Mouse (Mus musculus): ENCODE measurements at regions not wholly inside any gene's neighbourhood (a gene's known extent, or its start where the extent isn't known, plus 50 kb on each side); places are given as distances from the start of the nearest gene placed in this dataset.

GRCm38 (mm10) chr5:111842461-111842860 lies 108.7 kb downstream of the Gm26897 start:
- no peaks in the 10 kb centered on the region for H3K4me1 ChIP-seq (ENCODE audit: control insufficient read depth, insufficient read depth, low read length)
- H3K9ac ChIP-seq (replicated peaks; ENCODE audit: low read depth, low read length) = no peak overlapping the region
- no peak for ATAC-seq (ENCODE audit: insufficient number of reproducible peaks, insufficient read depth, low FRiP score, low read depth)
- H3K36me3 ChIP-seq (ENCODE audit: control insufficient read depth, insufficient read depth, low read length) = no peaks in the 10 kb centered on the region
- no peaks in the 10 kb centered on the region for H3K9me3 ChIP-seq (ENCODE audit: control insufficient read depth, low read depth, low read length)
- WGBS = 48% methylated on average over 17 of the region's 17 CpGs
- no peak overlapping the region for H3K27ac ChIP-seq (ENCODE audit: low read length)
- no peak overlapping the region for H3K4me3 ChIP-seq (ENCODE audit: low read depth, low read length)
- peak overlapping the region; percentile 26 for H3K4me2 ChIP-seq (replicated peaks; ENCODE audit: low read depth, low read length)
- no peaks in the 10 kb centered on the region for H3K27me3 ChIP-seq (ENCODE audit: control insufficient read depth, insufficient read depth, low read length)

GRCm38 (mm10) chr5:111843622-111844239 lies 110.0 kb downstream of the Gm26897 start:
- Histone ChIP-seq H3K4me2 (replicated peaks; ENCODE audit: low read depth, low read length) (no peak overlapping the region), H3K27ac (ENCODE audit: low read length) (no peak overlapping the region), H3K9me3 (ENCODE audit: control insufficient read depth, low read depth, low read length) (no peaks in the 10 kb centered on the region), H3K4me1 (ENCODE audit: control insufficient read depth, insufficient read depth, low read length) (no peaks in the 10 kb centered on the region), H3K36me3 (ENCODE audit: control insufficient read depth, insufficient read depth, low read length) (no peaks in the 10 kb centered on the region), H3K4me3 (ENCODE audit: low read depth, low read length) (no peak overlapping the region), H3K9ac (replicated peaks; ENCODE audit: low read depth, low read length) (no peak overlapping the region), H3K27me3 (ENCODE audit: control insufficient read depth, insufficient read depth, low read length) (no peaks in the 10 kb centered on the region)
- no peak for ATAC-seq (ENCODE audit: insufficient number of reproducible peaks, insufficient read depth, low FRiP score, low read depth)
- 47% methylated on average over 17 of the region's 17 CpGs for WGBS

- no peak overlapping the region for H3K9ac ChIP-seq (replicated peaks; ENCODE audit: low read depth, low read length)
- no peaks in the 10 kb centered on the region for H3K36me3 ChIP-seq (ENCODE audit: control insufficient read depth, insufficient read depth, low read length)
- H3K4me3 ChIP-seq (ENCODE audit: low read depth, low read length) = no peak overlapping the region
- H3K4me2 ChIP-seq (replicated peaks; ENCODE audit: low read depth, low read length) = no peak overlapping the region
- WGBS = 49% methylated on average over 3 of the region's 3 CpGs
- ATAC-seq (ENCODE audit: insufficient number of reproducible peaks, insufficient read depth, low FRiP score, low read depth) = no peak
- H3K27me3 ChIP-seq (ENCODE audit: control insufficient read depth, insufficient read depth, low read length) = no peaks in the 10 kb centered on the region
- no peak overlapping the region for H3K27ac ChIP-seq (ENCODE audit: low read length)
- no peaks in the 10 kb centered on the region for H3K4me1 ChIP-seq (ENCODE audit: control insufficient read depth, insufficient read depth, low read length)
- H3K9me3 ChIP-seq (ENCODE audit: control insufficient read depth, low read depth, low read length) = no peaks in the 10 kb centered on the region
Measured at GRCm38 (mm10) chr5:111844528-111844927, 110.8 kb downstream of the Gm26897 start.

- no peaks in the 10 kb centered on the region for H3K27me3 ChIP-seq (ENCODE audit: control insufficient read depth, insufficient read depth, low read length)
- H3K27ac ChIP-seq (ENCODE audit: low read length) = no peak overlapping the region
- H3K4me3 ChIP-seq (ENCODE audit: low read depth, low read length) = no peak overlapping the region
- no peaks in the 10 kb centered on the region for H3K9me3 ChIP-seq (ENCODE audit: control insufficient read depth, low read depth, low read length)
- H3K36me3 ChIP-seq (ENCODE audit: control insufficient read depth, insufficient read depth, low read length) = no peaks in the 10 kb centered on the region
- no peaks in the 10 kb centered on the region for H3K4me1 ChIP-seq (ENCODE audit: control insufficient read depth, insufficient read depth, low read length)
- H3K9ac ChIP-seq (replicated peaks; ENCODE audit: low read depth, low read length) = no peak overlapping the region
- no peak overlapping the region for H3K4me2 ChIP-seq (replicated peaks; ENCODE audit: low read depth, low read length)
- ATAC-seq (ENCODE audit: insufficient number of reproducible peaks, insufficient read depth, low FRiP score, low read depth) = no peak
- WGBS = 84% methylated on average over 9 of the region's 10 CpGs
Measured at GRCm38 (mm10) chr5:111848917-111849316, 115.2 kb downstream of the Gm26897 start.

GRCm38 (mm10) chr5:111852682-111853081 lies 119.0 kb downstream of the Gm26897 start:
- no peaks in the 10 kb centered on the region for H3K4me1 ChIP-seq (ENCODE audit: control insufficient read depth, insufficient read depth, low read length)
- no peak overlapping the region for H3K4me3 ChIP-seq (ENCODE audit: low read depth, low read length)
- H3K27me3 ChIP-seq (ENCODE audit: control insufficient read depth, insufficient read depth, low read length) = no peaks in the 10 kb centered on the region
- no peak overlapping the region for H3K9ac ChIP-seq (replicated peaks; ENCODE audit: low read depth, low read length)
- ATAC-seq (ENCODE audit: insufficient number of reproducible peaks, insufficient read depth, low FRiP score, low read depth) = no peak
- H3K27ac ChIP-seq (ENCODE audit: low read length) = no peak overlapping the region
- WGBS = 30% methylated on average over 6 of the region's 6 CpGs
- no peaks in the 10 kb centered on the region for H3K9me3 ChIP-seq (ENCODE audit: control insufficient read depth, low read depth, low read length)
- H3K36me3 ChIP-seq (ENCODE audit: control insufficient read depth, insufficient read depth, low read length) = no peaks in the 10 kb centered on the region
- H3K4me2 ChIP-seq (replicated peaks; ENCODE audit: low read depth, low read length) = no peak overlapping the region

GRCm38 (mm10) chr5:111855366-111855765 lies 121.6 kb downstream of the Gm26897 start:
- H3K27ac ChIP-seq (ENCODE audit: low read length) = no peak overlapping the region
- H3K4me1 ChIP-seq (ENCODE audit: control insufficient read depth, insufficient read depth, low read length) = no peaks in the 10 kb centered on the region
- peaks cover 4% of the 10 kb centered on the region; the same call in 1 of the 2 replicates for H3K9me3 ChIP-seq (ENCODE audit: control insufficient read depth, low read depth, low read length)
- no peak for ATAC-seq (ENCODE audit: insufficient number of reproducible peaks, insufficient read depth, low FRiP score, low read depth)
- no peak overlapping the region for H3K4me3 ChIP-seq (ENCODE audit: low read depth, low read length)
- no peaks in the 10 kb centered on the region for H3K36me3 ChIP-seq (ENCODE audit: control insufficient read depth, insufficient read depth, low read length)
- no peak overlapping the region for H3K9ac ChIP-seq (replicated peaks; ENCODE audit: low read depth, low read length)
- no peaks in the 10 kb centered on the region for H3K27me3 ChIP-seq (ENCODE audit: control insufficient read depth, insufficient read depth, low read length)
- 77% methylated on average over 2 of the region's 2 CpGs for WGBS
- H3K4me2 ChIP-seq (replicated peaks; ENCODE audit: low read depth, low read length) = no peak overlapping the region

- no peak for ATAC-seq (ENCODE audit: insufficient number of reproducible peaks, insufficient read depth, low FRiP score, low read depth)
- H3K36me3 ChIP-seq (ENCODE audit: control insufficient read depth, insufficient read depth, low read length) = no peaks in the 10 kb centered on the region
- H3K27ac ChIP-seq (ENCODE audit: low read length) = no peak overlapping the region
- H3K27me3 ChIP-seq (ENCODE audit: control insufficient read depth, insufficient read depth, low read length) = no peaks in the 10 kb centered on the region
- H3K9ac ChIP-seq (replicated peaks; ENCODE audit: low read depth, low read length) = no peak overlapping the region
- 89% methylated on average over 7 of the region's 7 CpGs for WGBS
- H3K4me3 ChIP-seq (ENCODE audit: low read depth, low read length) = no peak overlapping the region
- no peaks in the 10 kb centered on the region for H3K4me1 ChIP-seq (ENCODE audit: control insufficient read depth, insufficient read depth, low read length)
- H3K4me2 ChIP-seq (replicated peaks; ENCODE audit: low read depth, low read length) = no peak overlapping the region
- peaks cover 4% of the 10 kb centered on the region; the same call in 1 of the 2 replicates for H3K9me3 ChIP-seq (ENCODE audit: control insufficient read depth, low read depth, low read length)
Measured at GRCm38 (mm10) chr5:111857200-111857599, 123.5 kb downstream of the Gm26897 start.

- Histone ChIP-seq H3K36me3 (ENCODE audit: control insufficient read depth, insufficient read depth, low read length) (no peaks in the 10 kb centered on the region), H3K9me3 (ENCODE audit: control insufficient read depth, low read depth, low read length) (peaks cover 4% of the 10 kb centered on the region; the same call in 1 of the 2 replicates), H3K4me3 (ENCODE audit: low read depth, low read length) (no peak overlapping the region), H3K27ac (ENCODE audit: low read length) (no peak overlapping the region), H3K27me3 (ENCODE audit: control insufficient read depth, insufficient read depth, low read length) (no peaks in the 10 kb centered on the region), H3K4me1 (ENCODE audit: control insufficient read depth, insufficient read depth, low read length) (no peaks in the 10 kb centered on the region), H3K9ac (replicated peaks; ENCODE audit: low read depth, low read length) (no peak overlapping the region), H3K4me2 (replicated peaks; ENCODE audit: low read depth, low read length) (no peak overlapping the region)
- WGBS = 86% methylated on average over 1 of the region's 1 CpGs
- no peak for ATAC-seq (ENCODE audit: insufficient number of reproducible peaks, insufficient read depth, low FRiP score, low read depth)
Measured at GRCm38 (mm10) chr5:111860436-111860835, 126.7 kb downstream of the Gm26897 start.

- Histone ChIP-seq H3K9me3 (ENCODE audit: control insufficient read depth, low read depth, low read length) (peaks cover 4% of the 10 kb centered on the region; the same call in 1 of the 2 replicates), H3K27me3 (ENCODE audit: control insufficient read depth, insufficient read depth, low read length) (no peaks in the 10 kb centered on the region), H3K36me3 (ENCODE audit: control insufficient read depth, insufficient read depth, low read length) (no peaks in the 10 kb centered on the region), H3K4me3 (ENCODE audit: low read depth, low read length) (no peak overlapping the region), H3K4me1 (ENCODE audit: control insufficient read depth, insufficient read depth, low read length) (no peaks in the 10 kb centered on the region), H3K9ac (replicated peaks; ENCODE audit: low read depth, low read length) (no peak overlapping the region), H3K4me2 (replicated peaks; ENCODE audit: low read depth, low read length) (no peak overlapping the region), H3K27ac (ENCODE audit: low read length) (no peak overlapping the region)
- 94% methylated on average over 4 of the region's 4 CpGs for WGBS
- no peak for ATAC-seq (ENCODE audit: insufficient number of reproducible peaks, insufficient read depth, low FRiP score, low read depth)
Measured at GRCm38 (mm10) chr5:111862331-111862730, 128.6 kb downstream of the Gm26897 start.
